In the genomic region with DNA sequence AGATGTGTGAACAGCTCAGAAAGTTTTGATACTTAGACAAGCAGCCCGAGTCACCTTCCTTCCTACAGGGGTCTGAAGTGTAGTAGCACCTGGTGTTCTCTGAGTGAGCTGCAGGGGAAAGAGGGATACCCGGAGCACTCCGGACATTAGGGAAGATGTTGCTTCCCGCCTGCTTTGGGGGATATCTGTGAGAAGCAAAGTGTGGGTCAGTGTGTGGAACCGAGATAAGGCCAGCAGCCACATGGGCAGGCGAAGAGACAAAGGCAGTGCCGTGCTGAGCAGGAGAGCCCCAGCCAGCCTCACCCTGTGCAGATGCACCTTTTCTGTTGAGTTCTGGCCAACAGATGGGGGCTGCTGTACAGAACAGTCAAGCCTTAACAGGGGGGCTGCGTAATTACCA, we compare ENCODE assay signal across 16 mouse cellular contexts. TPM values are rescaled to one million over a fixed set of nuclear protein-coding genes. Genes with fewer than 3 reads are reported as not detected.
DNase-seq lines count a peak whose midpoint lies in the region; ATAC-seq and TF ChIP-seq lines count a peak whose summit lies in the region.
"Had no signal": no experiment of that assay in that cellular context is flagged by ENCODE, and none has a peak within 500 bp of the region (broad histone marks: within the 10 kb centered on the region; RNA-seq: fewer than 3 reads in every experiment).

No protein-coding gene starts in this region.

- ATAC-seq in heart, embryonic 12.5 days (ENCODE audit: insufficient number of reproducible peaks, low FRiP score): peak; percentile 93
- peak; percentile 98 for ATAC-seq in liver, embryonic 12.5 days
- ATAC-seq in midbrain, embryonic 16.5 days: no peak

- TF ChIP-seq CTCF in olfactory bulb, adult 2 months (IDR thresholded peaks at IDR 0.05; ENCODE audit: insufficient read depth, low read depth, low read length): no peak

- H3K27ac ChIP-seq in heart, embryonic 12.5 days (ENCODE audit: poor library complexity, severe bottlenecking): peak overlapping the region; percentile 36; the same call in 1 of the 2 replicates
- H3K27ac ChIP-seq in liver, embryonic 12.5 days: peak overlapping the region; percentile 92
- H3K27ac ChIP-seq in olfactory bulb, adult 2 months (ENCODE audit: insufficient read depth, low read depth, low read length): peak overlapping the region; percentile 1; the same call in 1 of the 2 replicates
- H3K27ac ChIP-seq in midbrain, embryonic 16.5 days (ENCODE audit: low read length): no peak overlapping the region
- H3K27ac ChIP-seq: layer of hippocampus, adult 2 months; neural tube, embryonic 13.5 days had no signal

- H3K36me3 ChIP-seq in heart, embryonic 12.5 days: peaks cover 79% of the 10 kb centered on the region
- peaks cover 92% of the 10 kb centered on the region for H3K36me3 ChIP-seq in liver, embryonic 12.5 days
- H3K36me3 ChIP-seq in midbrain, embryonic 16.5 days (ENCODE audit: control insufficient read depth, insufficient read depth, low read length): peaks cover 16% of the 10 kb centered on the region; the same call in 1 of the 2 replicates

- H3K4me2 ChIP-seq in heart, embryonic 12.5 days: no peak overlapping the region
- peak overlapping the region; percentile 53 for H3K4me2 ChIP-seq in liver, embryonic 12.5 days
- H3K4me2 ChIP-seq in midbrain, embryonic 16.5 days (ENCODE audit: low read length): no peak overlapping the region
- H3K4me2 ChIP-seq: embryonic facial prominence, embryonic 12.5 days; lung, embryonic 14.5 days; neural tube, embryonic 13.5 days had no signal

- no peak overlapping the region for H3K4me3 ChIP-seq in heart, embryonic 12.5 days
- H3K4me3 ChIP-seq in liver, embryonic 12.5 days: 0 out of 2 replicates have a peak overlapping the region, but pooled peaks have one; percentile 16
- no peak overlapping the region for H3K4me3 ChIP-seq in olfactory bulb, adult 2 months (ENCODE audit: insufficient read depth, low read depth, low read length)
- no peak overlapping the region for H3K4me3 ChIP-seq in midbrain, embryonic 16.5 days (ENCODE audit: low read depth, low read length)
- H3K4me3 ChIP-seq: embryonic facial prominence, embryonic 12.5 days; forebrain, embryonic 10.5 days; layer of hippocampus, adult 2 months; limb, embryonic 10.5 days; megakaryocyte, embryonic 14.5 days; neural tube, embryonic 13.5 days had no signal

- no peak for TF ChIP-seq POLR2A in olfactory bulb, adult 2 months (IDR thresholded peaks at IDR 0.05; ENCODE audit: insufficient read depth, low read depth, low read length)

- DNase-seq in heart, adult 8-10 months (ENCODE audit: low spot score): no peak
- peak; percentile 30 for DNase-seq in c-Kit-positive CD71-positive TER-119-positive erythroid progenitor cells, embryonic 14.5 days (ENCODE audit: low spot score)
- DNase-seq in heart, adult 9 months (ENCODE audit: low spot score in 2 of 2): no peak
- DNase-seq: adrenal gland, postnatal 25 days; heart, postnatal 36 days; lung, embryonic 14.5 days had no signal

- WGBS in heart, embryonic 12.5 days: 62% methylated on average over 8 of the region's 8 CpGs
- 31% methylated on average over 8 of the region's 8 CpGs for WGBS in liver, embryonic 12.5 days (ENCODE audit: insufficient replicate concordance)
- 79% methylated on average over 8 of the region's 8 CpGs for WGBS in olfactory bulb, adult 2 months
- 93% methylated on average over 8 of the region's 8 CpGs for WGBS in midbrain, embryonic 16.5 days

- no peaks in the 10 kb centered on the region for H3K9me3 ChIP-seq in heart, embryonic 12.5 days (replicated peaks)
- no peaks in the 10 kb centered on the region for H3K9me3 ChIP-seq in liver, embryonic 12.5 days (replicated peaks)
- no peaks in the 10 kb centered on the region for H3K9me3 ChIP-seq in midbrain, embryonic 16.5 days (replicated peaks; ENCODE audit: control insufficient read depth, low read length, poor library complexity, severe bottlenecking)
- H3K9me3 ChIP-seq: embryonic facial prominence, embryonic 12.5 days; forebrain, embryonic 10.5 days; limb, embryonic 10.5 days; megakaryocyte, embryonic 14.5 days; neural tube, embryonic 13.5 days had no signal

- H3K4me1 ChIP-seq in heart, embryonic 12.5 days (replicated peaks): peaks cover 20% of the 10 kb centered on the region
- peaks cover 52% of the 10 kb centered on the region for H3K4me1 ChIP-seq in liver, embryonic 12.5 days
- peaks cover 25% of the 10 kb centered on the region for H3K4me1 ChIP-seq in olfactory bulb, adult 2 months (ENCODE audit: control insufficient read depth, insufficient read depth, low read length)
- no peaks in the 10 kb centered on the region for H3K4me1 ChIP-seq in midbrain, embryonic 16.5 days (ENCODE audit: control insufficient read depth, insufficient read depth, low read length)
- H3K4me1 ChIP-seq: forebrain, embryonic 10.5 days; limb, embryonic 10.5 days had no signal

- no peaks in the 10 kb centered on the region for H3K27me3 ChIP-seq in heart, embryonic 12.5 days (replicated peaks)
- no peaks in the 10 kb centered on the region for H3K27me3 ChIP-seq in liver, embryonic 12.5 days (replicated peaks)
- no peaks in the 10 kb centered on the region for H3K27me3 ChIP-seq in midbrain, embryonic 16.5 days (ENCODE audit: control insufficient read depth, insufficient read depth, low read depth, low read length)
- H3K27me3 ChIP-seq: embryonic facial prominence, embryonic 12.5 days; megakaryocyte, embryonic 14.5 days; neural tube, embryonic 13.5 days had no signal

- no peak overlapping the region for H3K9ac ChIP-seq in heart, embryonic 12.5 days
- H3K9ac ChIP-seq in liver, embryonic 12.5 days: peak overlapping the region; percentile 63
- H3K9ac ChIP-seq in midbrain, embryonic 16.5 days (ENCODE audit: low read depth, low read length): no peak overlapping the region
- H3K9ac ChIP-seq: embryonic facial prominence, embryonic 12.5 days; lung, embryonic 14.5 days; neural tube, embryonic 13.5 days had no signal

RNA-seq across cellular contexts. Expression of gene Slc9a8, which starts 26.1 kb away (rescaled TPM):
- polyA plus RNA-seq in heart, embryonic 12.5 days (2016; fragmentation: Nextera tagmentation; extraction: Ambion mirVana): 22.6 and 25.6 TPM in 2 replicates
- 10 to 100 TPM; 24.6 to 30.5 (median 25.6) TPM for total RNA-seq in heart, adult 8-10 months (2022)
- 17.4 and 18.8 TPM in 2 replicates for polyA plus RNA-seq in liver, embryonic 12.5 days (2016; fragmentation: Nextera tagmentation; extraction: Ambion mirVana)
- polyA plus RNA-seq in olfactory bulb, adult 2 months (2012; ENCODE audit: insufficient read depth, insufficient read length, low replicate concordance, missing spikeins): not detected in 2 replicates
- polyA plus RNA-seq in midbrain, embryonic 16.5 days (2015; fragmentation: Nextera tagmentation; extraction: Ambion mirVana): 19.4 and 20.9 TPM in 2 replicates

RNA-seq across cellular contexts. Expression of gene Rnf114, which starts 44.8 kb away (rescaled TPM):
- polyA plus RNA-seq in heart, embryonic 12.5 days (2016; fragmentation: Nextera tagmentation; extraction: Ambion mirVana): 61.4 and 62.9 TPM in 2 replicates
- 10 to 100 TPM; 66.2 to 82.2 (median 75.4) TPM for total RNA-seq in heart, adult 8-10 months (2022)
- polyA plus RNA-seq in liver, embryonic 12.5 days (2016; fragmentation: Nextera tagmentation; extraction: Ambion mirVana): 37.6 and 37.9 TPM in 2 replicates
- polyA plus RNA-seq in olfactory bulb, adult 2 months (2012; ENCODE audit: insufficient read depth, insufficient read length, low replicate concordance, missing spikeins): not detected in 2 replicates
- polyA plus RNA-seq in midbrain, embryonic 16.5 days (2015; fragmentation: Nextera tagmentation; extraction: Ambion mirVana): 111 and 121 TPM in 2 replicates

RNA-seq across cellular contexts. Expression of gene Spata2, which starts 45.1 kb away (rescaled TPM):
- 14.6 and 15.4 TPM in 2 replicates for polyA plus RNA-seq in heart, embryonic 12.5 days (2016; fragmentation: Nextera tagmentation; extraction: Ambion mirVana)
- total RNA-seq in heart, adult 8-10 months (2022): 10 to 100 TPM; 10.3 to 17.0 (median 15.9) TPM
- polyA plus RNA-seq in liver, embryonic 12.5 days (2016; fragmentation: Nextera tagmentation; extraction: Ambion mirVana): 11.0 TPM in 2 replicates
- not detected in 2 replicates for polyA plus RNA-seq in olfactory bulb, adult 2 months (2012; ENCODE audit: insufficient read depth, insufficient read length, low replicate concordance, missing spikeins)
- 32.2 and 34.4 TPM in 2 replicates for polyA plus RNA-seq in midbrain, embryonic 16.5 days (2015; fragmentation: Nextera tagmentation; extraction: Ambion mirVana)

Comparison
In these comparisons a context has a peak if more than half of its experiments do, and no peak if none do; other contexts are left out.
1. RNA of gene Slc9a8, which starts 26.1 kb away (polyA plus RNA-seq): 22.6 to 25.6 TPM in heart, embryonic 12.5 days, 19.4 to 20.9 TPM in midbrain, embryonic 16.5 days and 17.4 to 18.8 TPM in liver, embryonic 12.5 days; not detected in olfactory bulb, adult 2 months; every median in the first group is over 10 times any median in the second.
2. RNA of gene Spata2, which starts 45.1 kb away (polyA plus RNA-seq): 32.2 to 34.4 TPM in midbrain, embryonic 16.5 days, 14.6 to 15.4 TPM in heart, embryonic 12.5 days and 11.0 TPM in liver, embryonic 12.5 days; not detected in olfactory bulb, adult 2 months; every median in the first group is over 10 times any median in the second.